Mouse (Mus musculus) lung, postnatal 36 days (tissue): Measurements from ENCODE around the gene Bag5.

Source experiments
- DNase-seq: peaks from one replicate; pipeline ENCODE4 v3.0.0; 2022; ENCODE audit warnings: mixed read lengths

Bag5 gene

DNA sequence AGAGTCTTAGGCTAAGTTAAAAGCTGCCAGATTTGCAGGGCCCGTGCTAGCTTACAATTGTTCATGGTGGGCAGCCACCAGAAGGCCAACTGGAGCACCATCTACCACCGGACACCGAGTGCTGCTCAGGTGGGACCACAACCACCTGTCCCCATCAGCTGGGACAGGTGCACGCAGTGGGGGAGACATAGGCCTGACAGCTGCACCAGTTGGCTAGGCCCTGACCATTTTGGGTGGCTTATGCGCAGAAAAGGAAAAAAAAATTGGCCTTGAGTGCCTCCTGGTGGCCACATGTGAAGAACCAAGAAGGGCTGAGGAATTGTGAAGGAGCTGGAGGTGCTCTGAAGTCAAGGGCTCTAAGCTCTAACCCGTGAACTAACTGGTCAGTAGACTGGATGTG is 16.8 kb downstream of the Bag5 start:
- DNase-seq = peak; percentile 81

DNA sequence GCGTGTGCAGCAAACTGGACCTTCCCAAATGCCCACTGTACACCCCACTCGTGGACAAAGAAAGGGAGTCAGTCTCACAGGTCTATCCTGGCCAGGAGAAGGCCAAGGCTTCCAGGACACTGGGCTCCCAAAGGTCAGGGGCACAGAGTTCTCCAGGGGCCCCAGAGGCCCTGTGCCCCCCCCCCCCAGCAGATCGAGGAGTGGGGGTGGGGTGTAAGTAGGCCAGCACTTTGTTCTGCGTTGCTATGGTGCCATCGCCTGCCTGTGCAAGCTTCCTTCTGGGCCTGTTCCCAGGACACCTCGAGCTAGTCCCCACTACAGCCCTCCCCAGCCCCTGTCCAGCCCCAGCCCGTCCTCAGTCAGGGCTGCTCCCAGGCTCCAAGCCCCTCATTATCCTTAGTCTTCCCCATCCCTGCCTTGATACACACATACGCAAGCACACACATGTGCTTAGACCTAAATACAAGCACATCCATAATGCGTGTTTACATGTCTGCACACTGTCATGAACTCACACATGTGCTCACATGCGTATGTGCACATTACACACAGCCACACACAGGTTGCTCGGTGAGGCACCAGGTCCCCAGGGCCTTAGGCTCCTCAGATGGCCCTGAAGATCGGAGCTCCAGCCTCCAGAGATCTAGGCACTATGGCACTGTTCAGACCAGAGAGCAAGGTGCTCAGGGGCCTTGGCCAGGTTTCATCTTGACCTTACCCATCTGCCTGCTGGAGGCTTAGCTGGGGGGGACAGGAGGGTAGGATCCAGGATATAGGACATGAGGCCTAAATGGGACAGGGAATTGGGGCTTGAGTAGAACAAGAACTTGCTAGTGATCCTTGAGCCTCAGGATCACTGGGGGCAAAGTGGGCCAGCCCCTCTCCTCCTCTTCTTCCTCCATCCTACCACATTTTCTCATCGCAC is 17.9 kb downstream of the Bag5 start:
- DNase-seq = no peak

DNA sequence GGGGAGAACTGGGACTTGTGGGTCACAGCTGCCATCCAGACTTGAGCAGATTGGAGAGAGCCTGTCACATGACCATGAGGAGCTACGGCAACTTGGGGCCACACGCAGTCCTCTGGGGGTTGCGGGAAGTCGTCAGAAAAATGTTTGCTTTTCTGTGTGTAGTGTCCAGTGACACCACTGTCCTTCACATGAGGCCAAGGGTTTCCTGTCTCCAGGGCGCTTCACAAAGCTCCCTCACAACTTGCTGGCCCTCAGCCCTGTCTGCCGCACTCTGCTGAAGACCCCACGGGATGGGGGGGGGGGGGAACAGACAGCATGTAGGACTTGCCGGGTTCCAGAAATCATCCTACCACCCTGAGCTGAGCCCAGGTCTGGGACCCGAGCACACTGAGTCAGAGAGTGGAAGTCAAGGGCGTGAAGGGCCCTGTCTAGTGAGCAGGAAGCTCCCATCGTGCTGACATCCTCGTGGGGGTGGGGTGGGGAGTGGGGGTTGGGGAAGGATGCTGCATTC is 18.7 kb downstream of the Bag5 start:
- DNase-seq = no peak

DNA sequence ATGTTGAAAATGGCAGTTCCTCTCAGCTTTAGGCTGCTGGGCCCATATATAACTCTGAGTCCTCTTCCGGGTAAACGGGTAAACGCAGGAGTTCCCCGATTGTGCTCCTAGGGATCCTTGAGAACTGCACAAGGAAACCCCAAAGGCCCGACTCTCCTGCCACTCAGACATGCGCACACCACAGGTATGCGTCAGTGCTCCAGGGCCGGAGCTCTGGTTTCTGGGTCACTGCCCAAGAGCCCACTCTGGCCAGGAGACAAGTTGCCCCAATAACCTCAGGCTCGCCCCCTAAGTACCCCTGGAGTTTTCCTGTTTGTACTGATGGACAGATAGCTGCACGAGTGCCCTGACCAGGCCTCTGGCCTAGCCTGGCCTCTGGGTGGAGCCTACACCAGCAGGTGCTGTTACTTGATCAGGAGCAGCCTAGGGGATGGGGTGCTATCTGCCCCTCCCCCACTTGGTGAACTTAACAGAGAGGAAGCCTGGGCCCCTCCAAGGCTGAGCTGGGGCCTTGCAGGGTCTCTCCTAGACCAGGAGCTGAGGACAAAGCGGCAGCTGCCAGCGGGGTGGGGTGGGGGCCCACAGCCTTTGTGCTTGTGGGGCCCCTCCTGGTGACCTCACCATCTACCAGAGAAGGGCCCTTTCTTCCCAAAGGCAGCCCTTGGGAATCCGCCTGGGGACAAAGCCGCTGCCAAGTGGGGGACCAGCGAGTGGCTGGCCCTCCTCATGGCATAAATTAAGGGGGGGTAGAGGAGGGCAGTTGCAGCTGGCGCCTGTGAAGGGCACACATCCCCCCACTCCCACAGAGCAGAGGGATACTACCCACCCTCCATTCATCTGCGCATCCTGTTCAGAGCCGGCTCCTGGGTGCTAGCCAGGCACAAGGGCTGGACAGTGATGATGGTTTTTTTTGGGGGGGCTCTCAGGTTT is 19.5 kb downstream of the Bag5 start:
- DNase-seq = peak; percentile 45

DNA sequence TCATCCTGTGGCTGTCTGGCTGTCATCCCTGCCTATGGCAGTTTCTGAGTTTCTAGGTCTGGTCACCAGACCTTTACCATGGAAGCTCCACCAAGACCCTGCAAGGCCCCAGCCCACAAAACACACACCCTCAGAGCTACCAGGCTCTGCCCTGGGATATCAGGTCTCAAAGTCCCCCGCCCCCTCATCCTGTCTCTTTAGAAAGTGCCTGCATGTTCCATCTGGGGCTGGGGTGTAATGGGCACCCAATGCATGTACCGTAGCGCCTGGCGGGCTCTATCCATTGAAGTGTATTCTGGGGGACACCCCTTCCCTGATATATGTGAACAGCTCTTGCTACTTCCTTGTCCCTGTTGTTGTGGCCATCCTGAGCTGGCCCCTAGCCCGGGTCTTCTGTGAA is 20.2 kb downstream of the Bag5 start:
- no peak for DNase-seq

DNA sequence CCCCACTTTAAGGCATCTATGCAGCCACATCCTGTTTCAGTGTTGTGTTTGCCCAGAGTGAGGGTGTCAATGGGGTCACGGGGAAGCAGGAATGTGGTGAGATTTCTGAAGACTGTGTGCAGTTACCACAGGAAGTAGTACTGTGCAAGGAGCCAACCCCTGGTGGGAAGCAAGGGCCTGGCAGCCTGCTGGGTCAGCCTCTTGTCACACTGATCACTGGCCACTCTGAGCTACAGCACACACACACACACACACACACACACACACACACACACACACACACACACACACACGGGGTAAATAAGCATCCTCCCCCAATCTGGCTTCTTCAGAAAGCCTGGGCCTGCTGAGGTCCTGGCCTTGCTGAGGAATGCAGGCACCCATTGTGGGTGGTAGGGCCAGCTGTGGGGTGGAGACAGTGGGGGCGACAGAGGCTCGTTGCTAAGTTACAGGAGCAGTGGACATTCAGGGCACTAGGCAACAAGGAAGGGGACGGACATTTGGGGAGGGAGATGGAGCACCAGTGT is 21.6 kb downstream of the Bag5 start:
- DNase-seq = peak; percentile 56

DNA sequence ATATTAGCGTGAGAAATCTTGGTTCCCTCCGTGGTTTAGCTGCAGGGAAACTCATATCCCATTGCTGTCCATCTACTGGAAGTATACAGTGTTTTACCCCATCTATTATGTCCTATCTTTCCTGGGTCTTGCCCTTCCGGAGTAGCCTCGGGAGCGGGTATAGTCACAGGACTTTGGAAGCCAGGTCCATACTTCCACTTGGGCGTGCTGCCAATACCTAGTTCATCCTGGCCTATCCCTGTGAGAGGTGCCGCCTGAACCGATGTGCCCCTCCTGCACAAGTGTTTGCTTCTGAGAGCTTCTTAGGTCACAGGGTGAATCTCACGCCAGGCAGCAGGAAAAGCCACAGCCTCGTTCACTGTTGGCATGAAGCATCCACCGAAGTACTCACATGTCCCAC is 23.6 kb downstream of the Bag5 start:
- DNase-seq = peak; percentile 50

DNA sequence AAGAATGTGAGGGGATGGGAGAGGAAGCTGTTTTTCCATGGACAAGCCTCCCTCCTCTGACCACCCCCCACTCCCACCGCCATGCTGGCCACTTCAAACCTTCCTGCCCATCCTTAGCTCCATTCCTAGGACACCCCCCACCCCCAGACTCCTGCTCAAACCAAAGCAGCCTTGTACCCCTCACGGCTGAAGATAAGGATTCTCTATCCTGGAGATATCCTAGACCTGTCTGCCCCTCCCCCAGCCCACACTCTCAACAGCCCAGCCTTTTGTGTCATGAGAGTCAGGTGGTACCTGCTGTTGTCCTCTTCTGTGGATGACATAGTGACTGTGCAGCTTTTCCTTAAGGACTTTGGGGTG is 25.0 kb downstream of the Bag5 start:
- no peak for DNase-seq

DNA sequence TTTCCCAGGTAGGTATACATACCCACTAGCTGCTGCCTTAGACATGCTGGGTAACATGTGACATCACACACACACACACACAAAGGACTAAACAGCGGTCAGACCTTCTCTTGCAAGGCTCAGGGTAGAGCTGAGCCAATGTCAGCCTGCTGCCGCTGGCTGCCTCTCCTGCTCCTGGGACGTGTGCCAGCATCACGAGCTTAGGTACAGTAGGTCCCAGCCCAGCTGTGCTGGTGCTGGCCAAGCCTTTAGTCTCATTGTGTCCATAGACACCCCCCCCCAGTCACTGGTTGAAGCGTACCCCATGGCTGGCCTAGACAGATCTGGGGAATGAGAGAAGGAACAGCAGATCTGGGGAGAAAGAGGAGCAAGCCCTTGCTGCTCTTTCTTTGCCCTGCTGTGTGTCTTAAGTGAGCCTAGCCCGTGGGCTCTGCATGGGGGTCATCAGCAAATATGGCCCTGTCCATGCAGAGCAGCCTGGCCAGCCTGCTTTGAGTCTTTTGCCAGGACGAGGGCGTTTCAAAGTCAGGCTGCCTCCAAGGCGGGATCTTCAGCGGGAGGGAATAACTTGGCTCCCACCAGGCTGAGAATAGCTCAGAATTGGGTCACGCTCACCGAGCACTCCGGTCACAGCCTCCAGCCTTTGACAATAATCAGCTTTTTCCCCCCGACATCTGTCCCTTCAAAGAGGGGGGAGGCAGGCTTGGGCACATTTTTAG is 25.5 kb downstream of the Bag5 start:
- DNase-seq = peak; percentile 71

DNA sequence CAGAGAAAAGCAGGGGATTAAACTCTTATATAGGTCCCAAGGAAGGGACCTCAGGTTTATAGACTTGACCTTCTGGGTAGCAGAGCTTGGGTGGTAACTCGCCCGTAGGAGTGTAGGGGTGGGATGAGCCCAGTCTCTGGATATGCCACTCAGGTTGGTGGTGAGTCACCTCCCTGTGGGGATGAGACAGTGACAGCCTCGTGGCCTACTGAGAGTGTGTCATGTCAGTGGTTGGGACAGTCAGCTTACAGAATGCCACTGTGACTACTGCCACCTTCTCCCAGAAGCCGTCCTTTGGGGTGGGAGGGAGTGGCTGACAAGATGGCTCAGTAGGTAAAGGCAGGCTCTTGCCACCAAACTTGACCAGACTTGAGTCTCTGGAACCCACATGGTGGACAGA is 26.7 kb downstream of the Bag5 start:
- no peak for DNase-seq

DNA sequence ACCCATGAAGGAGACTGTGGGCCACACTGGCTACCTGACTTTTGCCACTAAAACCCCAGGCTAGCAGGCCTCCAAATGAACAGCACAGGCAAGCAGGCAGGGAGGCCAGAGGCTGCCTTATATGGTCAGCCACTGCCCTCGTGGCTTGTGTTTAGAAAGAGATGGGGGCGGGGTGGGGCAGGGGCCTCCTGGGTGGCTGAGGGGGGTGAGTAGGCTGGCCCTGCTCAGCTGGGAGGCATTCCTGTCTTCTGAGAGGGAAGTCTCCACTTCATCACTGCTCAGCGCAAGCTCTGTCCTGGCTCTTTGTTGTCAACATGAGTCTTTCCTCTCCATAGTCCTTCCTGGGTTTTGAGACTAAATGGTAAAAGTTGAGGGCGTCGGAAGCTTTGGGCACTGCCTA is 30.3 kb downstream of the Bag5 start:
- DNase-seq = no peak

DNA sequence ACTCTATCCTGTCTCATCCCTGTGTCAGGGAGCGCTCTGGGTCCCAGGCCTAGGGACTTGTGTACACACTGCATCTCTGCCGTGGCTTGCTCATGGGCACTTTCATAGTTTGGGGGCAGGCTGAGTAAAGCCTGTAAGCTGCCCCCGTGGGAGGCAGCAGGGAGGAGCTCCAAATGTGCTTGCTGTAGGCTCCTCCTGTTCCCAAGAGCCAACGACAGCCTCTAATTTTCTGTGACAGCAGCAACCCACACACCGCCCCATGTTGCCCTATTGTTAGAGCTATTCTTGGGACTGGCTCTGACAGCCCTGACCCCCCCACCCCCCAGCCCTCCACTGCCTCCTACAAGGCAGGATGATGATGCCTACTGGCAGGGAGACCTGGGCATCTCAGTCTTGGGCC is 31.1 kb downstream of the Bag5 start:
- DNase-seq = no peak

DNA sequence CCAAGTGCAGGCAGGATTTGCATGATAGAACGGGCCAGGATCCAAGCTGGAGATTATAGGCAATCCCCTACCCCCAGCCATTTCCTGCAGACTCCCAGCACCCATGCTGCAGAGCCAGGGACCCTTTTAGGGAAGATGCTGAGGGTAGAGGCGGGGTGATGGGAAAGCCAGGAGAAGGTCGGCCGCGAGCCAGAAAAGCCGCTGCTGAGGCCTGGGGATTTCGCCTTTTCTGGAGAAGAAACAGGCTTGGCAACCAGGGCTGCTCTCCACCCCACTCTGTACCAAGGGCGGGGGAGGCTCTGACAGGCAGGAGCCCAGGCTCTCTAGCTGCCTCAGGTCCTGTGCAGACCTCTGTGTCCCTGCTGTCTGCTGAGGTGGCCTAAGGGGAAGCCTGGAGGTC is 31.8 kb downstream of the Bag5 start:
- no peak for DNase-seq

DNA sequence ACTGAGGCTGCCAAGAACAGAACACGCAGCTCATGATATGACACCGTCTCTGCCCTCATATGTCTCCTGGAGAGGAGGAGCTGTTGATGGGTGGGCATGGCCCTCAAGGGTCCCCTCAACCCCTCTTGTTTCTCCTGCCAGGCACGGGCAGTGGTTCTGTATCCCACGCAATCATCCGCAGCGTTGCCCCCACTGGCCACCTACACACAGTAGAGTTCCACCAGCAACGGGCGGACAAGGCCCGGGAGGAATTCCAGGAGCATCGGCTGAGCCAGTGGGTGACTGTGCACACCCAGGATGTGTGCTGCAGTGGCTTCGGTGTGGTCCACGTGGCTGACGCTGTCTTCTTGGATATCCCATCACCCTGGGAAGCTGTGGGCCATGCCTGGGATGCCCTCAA is 32.4 kb downstream of the Bag5 start:
- DNase-seq = no peak

DNA sequence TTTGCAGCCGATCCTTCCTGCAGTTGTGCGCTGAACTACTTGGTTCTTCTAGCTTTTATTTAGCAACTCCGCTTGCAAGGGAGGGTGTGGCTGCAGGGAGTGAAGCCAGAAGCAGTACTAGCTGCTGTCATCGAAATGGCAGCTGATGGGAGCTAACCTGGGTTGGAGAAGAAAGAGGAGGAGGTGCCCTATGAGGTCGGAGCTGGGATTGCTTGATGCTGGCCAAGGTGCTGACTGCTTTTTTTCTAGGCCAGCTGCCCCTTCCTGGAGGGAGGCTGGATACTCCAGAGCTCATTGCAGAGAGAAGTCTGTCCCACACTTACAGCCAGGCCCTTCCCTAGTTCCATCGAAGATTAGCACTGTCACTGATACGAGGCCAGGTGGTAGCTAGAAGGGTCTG is 34.1 kb downstream of the Bag5 start:
- no peak for DNase-seq

DNA sequence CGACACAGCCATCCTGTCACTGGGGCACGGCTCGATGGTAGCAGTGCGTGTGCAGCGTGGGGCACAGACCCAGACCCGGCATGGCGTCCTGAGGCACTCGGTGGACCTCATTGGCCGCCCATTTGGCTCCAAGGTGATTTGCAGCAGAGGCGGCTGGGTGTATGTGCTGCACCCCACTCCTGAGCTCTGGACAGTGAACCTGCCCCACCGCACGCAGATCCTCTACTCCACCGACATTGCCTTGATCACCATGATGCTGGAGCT is 34.5 kb downstream of the Bag5 start:
- DNase-seq = no peak

DNA sequence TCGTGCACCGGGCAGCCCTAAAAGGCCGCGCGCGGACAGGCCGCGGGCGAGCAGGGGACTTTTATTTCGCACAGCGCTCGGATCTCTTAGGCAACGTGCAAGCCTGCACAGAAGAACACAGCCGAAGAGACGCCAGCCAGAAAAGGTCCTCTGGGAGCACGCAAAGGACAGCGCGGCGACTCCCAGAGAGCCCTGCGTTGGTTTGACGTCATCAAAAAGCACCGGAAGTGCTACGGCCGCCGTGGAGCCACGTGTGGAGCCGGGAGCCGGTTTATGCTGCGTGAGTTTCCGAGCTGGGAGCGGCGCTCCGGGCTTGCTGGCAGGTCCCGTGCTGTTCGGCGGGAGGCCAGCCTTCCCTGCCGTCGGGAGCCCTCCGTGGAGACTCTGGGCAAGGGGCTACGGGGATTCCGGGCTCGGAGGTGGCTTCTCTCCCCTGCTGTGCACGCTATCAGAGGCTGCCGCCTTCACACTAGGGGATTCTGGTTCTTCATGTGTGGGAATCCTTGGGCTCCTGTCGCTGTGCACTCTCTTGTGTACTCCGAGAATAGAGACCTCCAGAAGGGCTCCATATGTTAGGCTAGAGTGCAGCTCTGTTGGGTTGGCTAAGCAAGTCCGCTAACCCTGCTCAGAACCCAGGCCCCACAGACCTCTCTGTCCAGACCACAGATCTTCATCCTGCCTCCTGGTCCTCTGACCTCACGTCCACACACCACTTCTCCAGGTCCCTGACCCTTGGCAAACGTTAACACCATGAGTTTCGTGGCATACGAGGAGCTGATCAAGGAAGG is 35.0 kb downstream of the Bag5 start, which contains the start of gene Trmt61a:
TSS of gene Trmt61a (plus strand) at position 224 of the 788 bp plus-strand sequence.
- DNase-seq = peak; percentile 95

DNA sequence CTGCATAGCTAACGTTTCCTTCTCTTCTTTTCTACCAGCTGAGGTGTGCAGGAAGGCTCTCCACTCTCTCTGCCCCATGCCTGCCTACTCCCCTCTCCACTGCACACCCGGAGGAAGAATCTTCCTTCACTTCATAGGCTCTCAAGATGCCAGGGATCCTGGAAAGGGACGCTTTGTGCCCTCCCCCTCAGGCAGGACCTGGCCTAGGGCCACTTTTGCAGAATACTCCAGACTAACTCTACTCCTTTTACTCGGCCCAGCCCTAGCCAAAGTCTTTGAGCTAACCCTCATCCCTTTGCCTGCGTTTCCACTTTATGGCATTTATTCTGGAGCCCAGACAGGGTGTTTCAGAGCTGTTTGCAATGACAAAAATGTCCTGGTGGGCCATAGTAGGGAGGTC is 35.6 kb downstream of the Bag5 start:
- DNase-seq = no peak

DNA sequence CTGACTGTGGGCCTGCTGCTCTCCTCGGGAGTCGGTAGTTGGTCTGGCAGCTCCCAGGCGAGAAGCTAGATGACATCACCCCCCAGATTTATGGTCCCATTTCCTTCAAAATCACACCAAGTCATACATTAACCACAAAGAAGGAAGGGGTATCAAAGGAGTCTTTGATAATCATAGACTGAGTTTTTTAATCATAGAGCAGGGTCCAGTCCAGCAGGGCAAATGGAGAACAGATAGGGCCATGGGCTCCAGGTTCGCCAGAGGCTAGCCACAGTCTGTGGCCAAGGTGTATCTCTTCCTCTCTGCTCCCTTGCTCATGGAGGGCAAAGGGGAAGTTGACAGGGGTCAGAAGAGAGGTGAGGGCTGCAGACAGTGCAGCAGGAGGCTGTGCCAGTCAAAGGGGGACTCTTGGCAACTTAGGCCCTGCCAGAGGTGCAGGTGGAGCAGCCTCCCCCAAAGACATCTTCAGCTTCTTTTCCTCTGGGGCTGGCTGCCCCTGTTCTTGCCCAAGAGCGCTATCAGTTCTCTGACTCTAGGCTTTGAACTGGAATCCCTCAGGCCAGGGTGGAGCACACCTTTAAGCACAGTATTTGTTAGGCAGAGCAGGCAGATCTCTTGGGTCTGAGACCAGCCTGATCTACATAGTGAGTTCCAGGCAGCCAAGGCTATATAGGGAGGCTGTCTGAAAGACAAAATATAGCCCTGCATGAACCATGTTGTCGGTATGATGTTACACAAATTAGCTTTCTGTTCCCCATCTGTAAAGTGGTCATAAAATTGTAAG is 37.1 kb downstream of the Bag5 start:
- no peak for DNase-seq

DNA sequence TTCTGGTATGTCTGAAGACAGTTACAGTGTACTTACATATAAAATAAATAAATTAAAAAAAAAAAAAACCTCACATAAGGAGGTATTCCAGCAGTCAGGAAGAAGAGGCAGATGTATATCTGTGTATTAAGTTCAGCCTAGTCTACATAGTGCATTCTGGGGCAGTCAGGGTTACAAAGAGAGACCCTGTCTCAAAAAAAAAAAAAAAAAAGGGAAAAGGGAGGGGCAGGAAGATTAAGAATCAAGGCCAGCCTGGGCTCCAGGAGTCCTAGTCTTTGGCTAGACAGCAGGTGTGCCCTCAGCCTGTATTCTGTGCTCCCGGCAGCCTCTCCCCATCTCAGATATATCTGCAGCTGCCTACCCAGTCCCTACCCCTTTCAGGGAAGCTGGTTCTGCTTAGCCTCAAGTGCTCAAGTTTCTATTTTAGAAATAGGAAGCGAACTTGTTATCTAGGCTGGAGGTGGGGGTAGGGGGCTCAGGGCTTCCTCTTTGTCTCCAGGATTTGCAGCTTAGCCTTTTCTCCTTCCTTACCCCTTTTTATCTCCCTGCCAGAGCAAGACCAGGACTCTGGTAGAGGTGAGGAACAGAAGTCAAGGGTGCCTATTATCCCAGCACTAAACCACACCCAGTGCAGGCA is 38.1 kb downstream of the Bag5 start:
- no peak for DNase-seq

DNA sequence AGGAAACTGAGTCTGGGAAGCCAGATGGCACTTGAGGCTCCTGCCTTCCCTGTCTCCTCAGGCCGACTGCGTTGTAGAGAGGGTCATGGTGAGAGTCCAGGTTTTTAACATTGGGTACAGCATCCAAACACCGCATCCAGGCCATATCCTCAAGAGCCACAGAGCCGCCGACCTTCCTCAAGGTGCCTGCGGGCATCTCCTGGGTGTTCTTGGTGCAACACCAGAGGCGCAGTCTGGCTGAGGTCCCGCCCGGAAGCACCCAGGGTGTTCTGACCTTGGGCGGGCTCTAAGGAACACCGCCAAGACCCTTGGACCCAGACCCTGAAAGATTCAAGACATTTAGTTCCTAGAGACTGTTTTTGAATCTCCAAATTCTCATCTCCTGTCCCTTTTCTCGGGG is 40.5 kb downstream of the Bag5 start:
- no peak for DNase-seq
